Mouse (Mus musculus): ENCODE measurements at regions not wholly inside any gene's neighbourhood (a gene's known extent, or its start where the extent isn't known, plus 50 kb on each side); places are given as distances from the start of the nearest gene placed in this dataset.
A peak's percentile ranks its signal among the peaks of the same experiment; 100 is the strongest.

- no peak for DNase-seq (ENCODE audit: low read depth, low spot score)
Measured at GRCm38 (mm10) chr1:69746575-69747290, 59.7 kb upstream of the Ikzf2 start.

- no peak for DNase-seq (ENCODE audit: low read depth, low spot score)
Measured at GRCm38 (mm10) chr1:69752724-69753123, 65.7 kb upstream of the Ikzf2 start.

- DNase-seq (ENCODE audit: low read depth, low spot score), result no peak
Measured at GRCm38 (mm10) chr1:69757702-69758101, 69.1 kb upstream of the Spag16 start.

DNA sequence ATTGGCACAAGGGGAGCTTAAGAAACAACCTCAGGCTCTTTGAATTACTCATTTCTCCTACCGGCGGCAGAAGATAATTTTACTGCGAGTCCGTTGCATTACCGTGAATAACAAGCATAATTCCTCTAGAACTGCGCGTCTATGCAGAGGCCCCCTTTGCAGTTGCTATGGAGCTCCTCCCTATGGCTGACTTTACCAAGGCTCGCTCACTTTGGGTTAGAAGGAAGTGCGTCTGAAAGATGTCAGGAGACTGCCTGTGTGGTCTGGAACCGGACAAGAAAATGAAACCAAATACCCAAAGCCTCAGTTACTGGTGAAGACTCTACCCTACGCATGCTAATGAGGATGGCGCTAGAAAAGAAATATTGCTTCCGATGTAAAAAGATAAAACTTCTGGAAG lies 67.2 kb upstream of the Spag16 start:
- DNase-seq (ENCODE audit: low read depth, low spot score), result peak; percentile 51

DNA sequence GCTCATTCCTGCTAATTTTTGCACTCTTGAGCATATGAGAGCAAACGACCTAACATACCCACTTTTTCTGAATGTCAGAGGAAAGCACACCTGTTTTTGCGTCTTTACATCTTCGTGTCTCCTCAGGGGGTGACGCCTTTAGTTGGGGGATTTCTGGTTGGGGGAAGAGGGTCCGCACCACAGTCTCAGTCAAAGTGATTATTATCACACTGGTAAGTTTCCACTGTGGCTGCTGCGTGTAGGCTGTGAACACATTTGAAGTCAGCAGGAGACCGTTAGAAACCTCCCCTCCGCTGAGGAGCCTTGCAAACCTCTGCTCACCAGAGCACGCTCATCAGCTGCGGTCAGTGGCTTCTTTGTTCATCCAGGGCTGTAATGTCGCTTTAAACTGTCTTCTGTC lies 58.1 kb upstream of the Spag16 start:
- DNase-seq (ENCODE audit: low read depth, low spot score), result no peak

DNA sequence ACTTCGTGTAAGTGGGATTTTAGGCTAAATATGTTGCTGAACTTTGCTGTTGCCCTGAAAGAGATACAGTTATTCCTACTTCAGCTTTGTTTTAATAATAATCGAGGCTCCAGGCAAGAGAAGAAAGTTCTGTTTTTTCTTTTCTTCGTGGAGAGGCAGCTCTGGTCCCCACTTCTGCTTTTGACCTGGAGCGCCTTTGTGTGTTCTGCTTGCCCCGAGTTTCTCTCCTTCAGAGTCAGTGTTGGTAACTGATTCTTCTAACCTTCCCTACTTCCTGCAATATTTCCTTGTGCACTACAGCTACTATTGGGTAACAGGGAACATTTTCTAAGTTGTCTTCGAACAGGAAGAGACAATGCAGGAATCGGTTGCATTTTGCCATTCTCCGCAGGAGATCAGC lies 56.6 kb upstream of the Spag16 start:
- no peak for DNase-seq (ENCODE audit: low read depth, low spot score)

DNA sequence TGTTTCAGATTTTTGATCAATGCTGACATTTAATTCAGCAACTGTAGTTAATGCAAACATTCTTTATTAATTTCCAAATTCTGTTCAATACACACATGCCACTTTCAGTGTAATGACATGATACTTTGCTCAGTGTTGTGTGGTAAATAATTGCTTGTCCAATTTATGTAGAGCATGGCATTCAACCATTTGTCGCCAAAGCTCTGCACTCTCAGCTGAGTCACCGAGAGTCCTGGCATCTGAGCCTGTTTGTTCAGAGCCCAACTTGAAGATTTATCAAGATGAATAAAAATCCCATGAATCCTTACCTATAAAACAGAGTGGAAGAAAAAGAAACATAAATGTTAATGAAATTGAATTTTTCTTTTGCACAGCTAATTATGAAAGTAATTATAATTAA lies 55.3 kb upstream of the Spag16 start:
- DNase-seq (ENCODE audit: low read depth, low spot score), result no peak

DNA sequence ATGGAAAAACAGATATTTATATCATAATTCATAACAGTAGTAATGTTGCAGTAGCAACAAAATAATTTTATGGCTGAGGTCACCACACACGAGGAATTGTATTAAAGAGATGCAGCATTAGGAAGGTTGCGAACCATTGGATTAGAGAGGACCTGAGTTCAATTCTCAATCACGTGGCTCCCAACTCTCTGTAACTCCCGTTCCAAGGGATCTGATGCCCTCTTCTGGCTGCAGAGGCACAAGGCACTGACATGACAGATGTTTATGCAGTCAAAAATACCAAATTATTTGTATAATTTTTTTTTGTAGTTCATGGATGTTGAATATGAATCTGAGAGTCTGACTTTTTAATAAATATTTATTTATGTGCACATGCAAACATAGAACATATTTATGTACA lies 51.2 kb upstream of the Spag16 start:
- peak; percentile 21 for DNase-seq (ENCODE audit: low read depth, low spot score)
